Mouse (Mus musculus): Measurements from ENCODE around the gene Noto. TPM values are rescaled to one million over a fixed set of nuclear protein-coding genes. Genes with fewer than 3 reads are reported as not detected.

Noto gene
- polyA plus RNA-seq (2015; fragmentation: Nextera tagmentation; extraction: Ambion mirVana), result not detected in 2 replicates

GRCm38 (mm10) chr6:85423836-85424379 lies at the start of gene Noto:
TSS of gene Noto (plus strand) at chr6:85423886.

GRCm38 (mm10) chr6:85373951-85374733 lies 49.5 kb upstream of the Noto start, which contains the start of gene Rab11fip5:
TSS of gene Rab11fip5 (minus strand) at chr6:85374634.

GRCm38 (mm10) chr6:85431842-85432431 lies 8.3 kb downstream of the Noto start, which contains the start of gene Smyd5:
TSS of gene Smyd5 (plus strand) at chr6:85431989.

GRCm38 (mm10) chr6:85450697-85451663 lies 27.3 kb downstream of the Noto start, which contains the start of gene Cct7:
TSS of gene Cct7 (plus strand) at chr6:85451514.

GRCm38 (mm10) chr6:85451664-85452410 lies 28.2 kb downstream of the Noto start, which contains the start of gene Pradc1:
TSS of gene Pradc1 (minus strand) at chr6:85451970.

Other genes with a start within 250 kb of the Noto start
- not detected in 2 replicates for gene Emx1, start 236.4 kb upstream of the Noto start, polyA plus RNA-seq (2015; fragmentation: Nextera tagmentation; extraction: Ambion mirVana)
- gene Sfxn5, start 90.5 kb upstream of the Noto start, polyA plus RNA-seq (2015; fragmentation: Nextera tagmentation; extraction: Ambion mirVana), result 3.1 and 5.5 TPM in 2 replicates
- 49.0 and 51.1 TPM in 2 replicates for gene Rab11fip5, start 49.3 kb upstream of the Noto start, polyA plus RNA-seq (2015; fragmentation: Nextera tagmentation; extraction: Ambion mirVana)
- 20.0 and 22.2 TPM in 2 replicates for gene Smyd5, start 8.1 kb downstream of the Noto start, polyA plus RNA-seq (2015; fragmentation: Nextera tagmentation; extraction: Ambion mirVana)
- gene Cct7, start 27.6 kb downstream of the Noto start, polyA plus RNA-seq (2015; fragmentation: Nextera tagmentation; extraction: Ambion mirVana), result 266 and 269 TPM in 2 replicates
- 21.5 and 28.2 TPM in 2 replicates for gene Pradc1, start 28.1 kb downstream of the Noto start, polyA plus RNA-seq (2015; fragmentation: Nextera tagmentation; extraction: Ambion mirVana)
- 0.29 and 0.34 TPM in 2 replicates for gene Fbxo41, start 79.1 kb downstream of the Noto start, polyA plus RNA-seq (2015; fragmentation: Nextera tagmentation; extraction: Ambion mirVana)
- not detected in 2 replicates for gene Egr4, start 89.7 kb downstream of the Noto start, polyA plus RNA-seq (2015; fragmentation: Nextera tagmentation; extraction: Ambion mirVana)
- 1.1 and 1.2 TPM in 2 replicates for gene Alms1, start 163.6 kb downstream of the Noto start, polyA plus RNA-seq (2015; fragmentation: Nextera tagmentation; extraction: Ambion mirVana)